Mouse (Mus musculus) olfactory bulb, adult 2 months (tissue): ENCODE measurements at regions not wholly inside any gene's neighbourhood (a gene's known extent, or its start where the extent isn't known, plus 50 kb on each side); places are given as distances from the start of the nearest gene placed in this dataset.
"Not testable (repeated sequence)": the region's sequence is repeated elsewhere in the genome, so short reads cannot be mapped to it uniquely, and the experiment has no call there.

Source experiments
- H3K27ac ChIP-seq: fragments of 200-500 bp; 2 replicates; pipeline ENCODE4 v1.5.1; 2012; ENCODE audit warnings: low read depth, low read length; ENCODE audit not compliant: insufficient read depth
- H3K4me1 ChIP-seq: fragments of 200-500 bp; 2 replicates; pipeline ENCODE4 v1.6.1; 2012; ENCODE audit warnings: low read length; ENCODE audit not compliant: control insufficient read depth, insufficient read depth
- H3K4me3 ChIP-seq: fragments of 200-500 bp; 2 replicates; pipeline ENCODE4 v1.5.1; 2012; ENCODE audit warnings: mild to moderate bottlenecking, low read depth, low read length, moderate library complexity; ENCODE audit not compliant: insufficient read depth
- CTCF ChIP-seq: fragments of 200-500 bp; IDR thresholded peaks from 2 replicates; pipeline ENCODE4 v1.5.1; 2012; ENCODE audit warnings: low read depth, mild to moderate bottlenecking, low read length, moderate library complexity; ENCODE audit not compliant: insufficient read depth
- POLR2A ChIP-seq: fragments of 200-500 bp; IDR thresholded peaks from 2 replicates; pipeline ENCODE4 v1.6.1; 2012; ENCODE audit warnings: mild to moderate bottlenecking, low read depth, low read length, moderate library complexity; ENCODE audit not compliant: insufficient read depth
- WGBS: fragments of 180-500 bp; shearing (Covaris S2); methylation state at CpG from one replicate; pipeline ENCODE4 v1.1.7; 2018; 5-methylcytosine and 5-hydroxymethylcytosine counted together

DNA sequence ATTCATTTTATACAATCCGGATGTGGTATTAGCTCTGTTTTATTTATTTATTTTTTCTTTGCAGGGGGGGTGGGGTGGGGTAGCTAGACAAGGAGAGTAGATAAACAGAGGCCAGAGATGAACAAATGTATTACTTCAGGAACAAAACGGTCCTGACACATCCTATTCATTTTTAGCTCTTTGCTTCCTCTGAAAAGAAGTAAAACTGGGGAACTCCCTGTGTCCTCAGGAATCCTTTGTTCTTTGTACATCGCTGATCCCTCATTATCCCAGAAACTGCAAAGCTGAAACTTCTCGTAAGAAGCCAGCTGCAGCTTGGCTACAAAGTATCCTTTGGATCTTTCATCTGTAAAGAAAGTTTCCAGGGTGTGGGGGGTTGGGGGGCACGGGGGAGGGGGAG is 103.6 kb upstream of the Pfn2 start:
- TF ChIP-seq POLR2A (no peak), CTCF (no peak)
- 20% methylated on average over 5 of the region's 5 CpGs for whole genome bisulfite sequencing
- no peak overlapping the region for H3K27ac ChIP-seq
- H3K4me1 ChIP-seq, result peaks cover 4% of the 10 kb centered on the region
- no peak overlapping the region for H3K4me3 ChIP-seq

DNA sequence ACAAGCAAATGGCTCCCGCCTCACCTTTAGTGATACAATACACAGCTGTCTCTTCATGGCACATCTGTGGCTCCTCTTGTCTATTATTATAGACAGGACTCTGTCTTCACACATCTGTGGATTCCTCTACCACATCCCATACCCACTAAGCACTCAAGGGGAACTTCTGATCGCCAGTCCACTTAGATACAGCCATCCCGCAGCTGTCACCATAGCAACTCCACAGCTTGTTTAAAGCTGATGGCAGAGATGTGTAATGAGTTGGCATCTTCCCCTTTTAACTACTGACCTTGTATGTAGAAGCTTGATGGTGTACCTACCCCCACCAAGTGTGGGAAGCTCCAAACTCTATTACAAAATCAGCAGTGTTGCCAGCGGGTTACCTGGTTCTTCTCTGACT is 109.5 kb upstream of the Pfn2 start:
- WGBS, result 87% methylated on average over 4 of the region's 4 CpGs
- no peak for TF ChIP-seq CTCF
- TF ChIP-seq POLR2A, result no peak
- H3K4me3 ChIP-seq, result no peak overlapping the region
- no peaks in the 10 kb centered on the region for H3K4me1 ChIP-seq
- H3K27ac ChIP-seq, result no peak overlapping the region

DNA sequence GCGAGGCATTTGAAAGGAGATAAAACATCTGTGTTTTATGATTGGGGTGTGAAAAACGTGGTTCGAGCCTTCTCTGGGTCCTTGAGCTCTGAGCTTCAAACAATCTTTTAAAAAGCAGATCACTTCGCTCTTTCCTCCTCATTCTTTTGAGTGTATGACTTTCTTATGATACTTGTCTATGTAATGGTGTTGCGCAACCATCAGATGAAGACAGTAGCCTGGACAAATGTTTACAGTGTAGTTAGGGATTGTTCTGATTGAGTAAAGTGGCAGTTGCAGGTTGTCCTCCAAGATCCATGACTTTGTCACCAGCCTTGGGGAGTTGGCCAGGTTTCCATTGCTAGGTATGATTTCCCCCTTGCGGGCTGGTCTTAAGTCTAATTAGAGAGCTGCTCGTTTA is 116.1 kb upstream of the Pfn2 start:
- 94% methylated on average over 7 of the region's 7 CpGs for WGBS

GRCm38 (mm10) chr3:57970614-57971013 is 122.7 kb upstream of the Pfn2 start:
- H3K4me1 ChIP-seq, H3K4me3 ChIP-seq, H3K27ac ChIP-seq: not testable (repeated sequence)
- 85% methylated on average over 2 of the region's 2 CpGs for WGBS

More for the DNA sequence above, 116.1 kb upstream of the Pfn2 start:
- Histone ChIP-seq H3K4me1 (no peaks in the 10 kb centered on the region), H3K4me3 (no peak overlapping the region), H3K27ac (no peak overlapping the region)
- TF ChIP-seq POLR2A (no peak), CTCF (no peak)

DNA sequence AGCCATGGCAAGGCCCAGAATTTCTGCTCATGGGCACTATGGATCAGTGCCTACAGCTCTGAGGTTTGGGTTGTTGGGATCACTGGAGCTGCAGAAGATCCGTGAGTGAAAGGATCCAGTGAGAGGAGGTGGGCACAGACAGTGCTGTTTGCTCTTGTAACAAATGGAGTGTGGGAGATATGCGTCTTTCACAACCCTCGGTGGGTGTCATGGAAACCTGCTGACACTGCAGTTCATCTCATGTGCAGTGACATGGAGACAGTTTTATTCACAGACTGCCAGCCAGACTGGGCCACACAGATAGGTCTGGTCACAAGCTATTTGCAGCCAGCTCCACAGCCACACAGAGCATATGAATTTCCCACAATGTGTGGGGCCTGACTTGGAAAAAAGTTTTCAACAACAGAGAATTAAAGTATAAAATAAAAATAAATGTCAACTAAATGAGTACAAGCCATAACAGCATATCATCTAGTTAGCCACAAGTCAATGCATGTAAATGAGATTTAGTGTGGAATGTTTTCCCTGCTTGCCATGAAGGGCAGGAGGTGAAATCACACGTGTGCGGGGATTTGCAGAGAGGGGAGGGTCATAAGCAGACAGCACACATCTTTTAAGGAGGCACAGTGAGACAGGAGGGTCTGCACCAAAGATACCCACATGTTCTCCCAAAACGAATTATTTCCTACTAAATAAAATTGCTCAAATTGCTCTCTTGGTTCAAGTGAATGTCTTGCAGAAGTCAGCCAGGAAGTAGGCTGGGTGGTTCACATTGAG is 124.8 kb upstream of the Pfn2 start:
- Histone ChIP-seq H3K4me3 (no peak overlapping the region), H3K27ac (no peak overlapping the region), H3K4me1 (no peaks in the 10 kb centered on the region)
- 67% methylated on average over 6 of the region's 6 CpGs for WGBS
- TF ChIP-seq POLR2A (no peak), CTCF (no peak)

DNA sequence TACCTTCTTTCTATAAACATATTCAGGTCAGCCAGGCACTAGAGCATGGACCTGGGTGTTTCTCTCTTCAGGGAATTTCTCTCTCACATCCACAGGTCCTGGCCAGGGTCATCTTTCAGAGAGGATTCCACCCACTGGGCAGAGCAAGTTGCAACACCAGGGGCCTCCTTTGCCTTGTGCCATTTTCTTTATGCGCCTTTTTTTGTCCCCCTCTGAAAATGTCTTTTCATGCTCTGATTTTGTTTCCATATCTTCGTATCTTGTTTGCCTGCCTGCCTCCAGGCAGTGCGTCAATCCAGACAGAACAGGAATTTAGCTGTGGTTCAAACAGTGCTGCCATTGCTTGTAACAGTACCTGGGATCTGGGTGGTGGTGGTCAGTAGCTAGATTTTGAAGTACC is 125.7 kb upstream of the Pfn2 start:
- TF ChIP-seq CTCF, result no peak
- TF ChIP-seq POLR2A, result no peak
- WGBS, result 92% methylated on average over 3 of the region's 3 CpGs
- no peak overlapping the region for H3K4me3 ChIP-seq
- no peak overlapping the region for H3K27ac ChIP-seq
- H3K4me1 ChIP-seq, result no peaks in the 10 kb centered on the region

DNA sequence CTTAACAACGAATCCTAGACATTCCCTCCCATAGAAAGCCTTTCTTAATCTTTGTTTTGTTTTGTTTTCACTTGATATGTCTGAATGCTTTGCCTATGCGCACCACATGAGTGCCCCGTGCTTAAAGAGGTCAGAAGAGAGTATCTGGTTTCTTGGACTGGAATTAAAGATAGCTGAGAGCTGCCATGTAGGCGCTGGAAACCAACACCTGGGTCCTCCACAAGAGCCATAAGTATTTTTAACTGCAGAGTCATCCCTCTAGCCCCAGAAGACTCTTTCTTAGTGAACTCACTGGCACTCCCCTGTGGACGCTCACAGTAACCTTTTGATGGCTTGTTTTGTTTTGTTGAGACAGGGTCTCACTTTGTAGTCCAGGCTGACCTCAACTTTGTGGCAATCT is 127.5 kb upstream of the Pfn2 start:
- TF ChIP-seq POLR2A, result no peak
- Histone ChIP-seq H3K4me3 (no peak overlapping the region), H3K4me1 (no peaks in the 10 kb centered on the region), H3K27ac (no peak overlapping the region)
- 81% methylated on average over 5 of the region's 5 CpGs for whole genome bisulfite sequencing

DNA sequence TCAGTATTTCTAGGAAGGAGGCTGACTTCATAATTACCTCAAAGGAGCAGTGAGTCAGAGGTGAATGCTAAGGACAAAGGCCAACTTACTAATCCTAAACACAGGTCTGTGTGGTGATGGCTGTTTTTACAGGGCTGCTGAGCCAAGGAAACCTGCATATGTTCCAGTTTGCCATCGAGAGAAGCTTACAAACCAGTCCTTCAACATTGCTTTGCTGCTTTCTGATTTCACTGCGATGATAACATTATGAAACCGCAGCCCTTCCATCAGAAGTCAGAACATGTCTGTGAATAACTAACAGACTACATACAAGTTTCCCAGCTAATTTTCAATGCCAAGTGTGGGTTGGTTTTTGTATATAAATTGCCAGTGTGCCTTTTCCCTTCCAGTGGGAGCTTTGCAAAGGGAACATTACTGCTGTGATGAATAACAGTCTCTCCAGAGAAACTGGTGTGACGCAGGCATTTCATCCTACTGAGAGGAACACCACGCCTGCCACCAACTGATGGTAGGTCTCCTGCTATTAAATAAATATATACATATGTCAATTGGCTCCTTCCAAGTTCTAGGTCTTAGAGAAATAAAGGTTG is 128.9 kb upstream of the Pfn2 start:
- TF ChIP-seq CTCF (no peak), POLR2A (no peak)
- H3K4me3 ChIP-seq, result no peak overlapping the region
- WGBS, result 70% methylated on average over 5 of the region's 5 CpGs
- H3K4me1 ChIP-seq, result no peaks in the 10 kb centered on the region
- H3K27ac ChIP-seq, result no peak overlapping the region

DNA sequence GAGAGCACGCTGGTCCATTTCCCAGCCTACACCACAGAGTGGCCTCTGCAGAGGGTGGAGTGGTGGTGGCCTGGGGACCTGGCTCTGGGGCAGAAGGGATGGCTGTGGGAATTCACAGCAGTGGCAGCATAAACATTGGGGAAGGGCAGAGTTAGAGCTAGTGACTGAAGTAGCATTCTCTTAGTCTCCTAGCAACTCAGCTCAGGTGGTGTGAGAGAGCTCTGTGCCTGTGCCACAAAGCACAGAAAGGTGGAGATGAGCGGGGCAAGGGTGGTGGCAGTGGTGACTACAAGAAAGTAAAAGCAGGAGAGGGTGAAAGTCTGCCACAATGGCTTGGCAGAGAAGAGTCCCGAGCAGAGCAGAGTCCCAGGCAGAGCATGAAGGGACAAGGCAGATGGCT is 140.3 kb upstream of the Pfn2 start:
- Histone ChIP-seq H3K4me1 (no peaks in the 10 kb centered on the region), H3K4me3 (no peak overlapping the region), H3K27ac (no peak overlapping the region)
- TF ChIP-seq POLR2A (no peak), CTCF (no peak)
- 88% methylated on average over 3 of the region's 3 CpGs for WGBS

GRCm38 (mm10) chr3:57990738-57991137 is 142.9 kb upstream of the Pfn2 start:
- no peak overlapping the region for H3K4me3 ChIP-seq
- TF ChIP-seq POLR2A, result no peak
- no peak for TF ChIP-seq CTCF
- WGBS, result 94% methylated on average over 1 of the region's 1 CpGs

More at GRCm38 (mm10) chr3:57990738-57991137, 142.9 kb upstream of the Pfn2 start:
- Histone ChIP-seq H3K4me1 (no peaks in the 10 kb centered on the region), H3K27ac (no peak overlapping the region)
